Mouse (Mus musculus): ENCODE data around the gene Ang5.

DNA sequence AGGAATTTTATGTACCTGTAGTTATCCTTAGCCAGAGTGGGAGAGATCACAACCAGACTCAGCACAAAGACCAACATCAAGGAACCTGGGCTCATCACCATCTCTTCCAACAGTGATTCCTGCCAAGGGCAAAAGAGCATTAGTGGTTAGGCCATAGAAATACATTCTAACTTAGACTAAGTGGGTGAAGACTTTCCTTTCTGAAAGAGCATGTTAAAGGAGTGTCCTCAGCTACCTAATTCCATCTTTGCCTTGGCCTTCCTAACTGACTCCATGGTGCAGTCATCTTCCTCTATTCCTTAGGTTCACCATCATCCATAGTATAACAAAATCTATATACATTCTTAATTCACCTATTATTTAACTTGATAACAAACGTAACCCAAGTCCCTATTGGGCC, 45.3 kb downstream of the Ang5 start, which contains the start of gene Ang6:
- TF ChIP-seq CTCF (IDR thresholded peaks at IDR 0.05; ENCODE audit: extremely low read depth, insufficient read length, insufficient replicate concordance, low read depth, low read length), result no peak
- TF ChIP-seq POLR2A (IDR thresholded peaks at IDR 0.05; ENCODE audit: low read depth, low read length), result no peak
